Mouse (Mus musculus) colon, adult 2 months (tissue): ENCODE results near the gene Gm2a. TPM values are rescaled to one million over a fixed set of nuclear protein-coding genes. Genes with fewer than 3 reads are reported as not detected.

Source experiments
- polyA plus RNA-seq: library from polyadenylated mRNA; depleted of rRNA; stranded (reverse); fragments of >200 nt; gene quantifications from 2 replicates; pipeline ENCODE4 v1.2.3, GENCODE M21; 2012; rRNA removed

Gm2a gene
- 26.8 and 27.5 TPM in 2 replicates for polyA plus RNA-seq

DNA sequence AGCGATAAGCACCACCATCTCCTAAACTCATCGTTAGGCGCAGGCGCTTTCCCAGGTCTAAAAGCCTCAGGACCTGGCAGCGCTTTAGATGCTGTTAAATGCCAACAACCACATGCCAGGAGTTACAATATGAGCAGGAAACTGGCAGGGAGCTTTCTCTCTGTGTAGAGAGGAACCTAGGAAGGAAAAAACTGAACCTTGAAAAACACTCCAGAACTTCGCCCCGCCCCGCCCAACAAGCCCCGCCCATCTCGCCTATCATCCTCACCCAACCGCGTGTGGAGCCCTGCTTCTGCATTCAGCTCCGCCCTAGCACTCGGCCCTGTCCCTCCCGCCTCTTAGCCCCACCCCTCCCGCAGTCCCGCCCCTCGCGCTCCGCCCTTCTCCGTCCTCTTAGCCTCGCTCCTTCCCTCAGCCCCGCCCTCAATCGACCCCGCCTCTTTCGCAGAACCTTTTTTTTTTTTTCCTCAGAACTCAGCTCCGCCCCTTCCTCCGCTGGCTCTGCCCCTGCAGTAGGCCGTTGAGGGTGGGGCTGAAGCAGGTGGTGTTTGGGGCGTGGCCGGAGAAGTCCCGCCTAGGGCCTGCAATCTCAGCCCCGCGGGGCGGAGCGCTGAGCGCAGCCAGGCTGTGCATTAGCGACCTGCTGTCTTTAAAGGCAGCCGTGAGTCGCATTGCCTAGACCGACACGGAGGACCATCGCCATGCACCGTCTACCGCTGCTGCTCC, at the start of gene Gm2a:
Gene Gm2a, plus strand, starts transcription at position 653 of the 726 bp plus-strand sequence.

DNA sequence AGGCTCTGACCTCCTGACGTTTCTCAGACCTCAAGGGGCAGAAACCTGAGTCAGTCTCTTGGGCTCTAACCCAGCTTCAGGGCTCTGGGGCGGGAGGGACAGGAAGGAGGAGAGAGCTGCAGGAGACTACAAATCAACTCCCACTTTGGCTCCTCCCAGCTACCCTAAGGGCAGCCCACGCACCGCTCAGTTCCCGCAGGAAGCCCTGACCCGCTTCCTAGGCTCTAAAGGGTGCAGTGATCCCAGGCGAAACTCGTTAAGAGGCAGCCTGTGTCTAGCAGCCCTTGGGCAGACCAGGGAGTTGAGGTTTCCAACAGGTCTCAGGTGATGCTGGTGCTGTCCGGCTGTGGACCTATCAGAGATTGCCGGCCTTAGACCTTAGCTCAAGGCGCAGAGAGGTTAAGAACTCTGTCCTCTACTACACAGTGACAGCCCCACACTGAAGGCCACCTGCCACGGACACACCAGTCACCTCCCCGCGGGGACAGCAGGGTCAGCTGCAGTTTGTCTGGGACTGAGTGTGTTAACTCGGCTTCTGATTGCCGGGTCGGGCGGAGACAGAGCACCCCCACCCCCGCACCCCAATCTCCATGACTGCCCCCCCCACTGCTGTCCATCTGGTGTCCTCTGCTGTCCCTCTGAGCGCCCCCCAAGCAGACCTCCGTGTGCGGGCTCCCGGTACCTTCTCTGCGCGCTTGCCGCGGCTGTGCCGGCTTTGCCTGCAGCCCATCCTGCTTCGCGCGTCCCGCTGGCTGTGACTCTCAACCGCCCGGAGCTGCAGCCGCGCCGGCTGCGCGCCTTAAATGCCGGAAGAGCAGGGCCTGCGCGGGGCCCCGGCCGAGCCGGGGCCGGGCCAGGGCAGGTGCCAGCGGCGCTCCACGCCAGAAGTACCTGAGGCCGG, 20.3 kb upstream of the Gm2a start, which contains the start of gene Ccdc69:
Gene Ccdc69, minus strand, starts transcription at position 801 of the 901 bp plus-strand sequence.

DNA sequence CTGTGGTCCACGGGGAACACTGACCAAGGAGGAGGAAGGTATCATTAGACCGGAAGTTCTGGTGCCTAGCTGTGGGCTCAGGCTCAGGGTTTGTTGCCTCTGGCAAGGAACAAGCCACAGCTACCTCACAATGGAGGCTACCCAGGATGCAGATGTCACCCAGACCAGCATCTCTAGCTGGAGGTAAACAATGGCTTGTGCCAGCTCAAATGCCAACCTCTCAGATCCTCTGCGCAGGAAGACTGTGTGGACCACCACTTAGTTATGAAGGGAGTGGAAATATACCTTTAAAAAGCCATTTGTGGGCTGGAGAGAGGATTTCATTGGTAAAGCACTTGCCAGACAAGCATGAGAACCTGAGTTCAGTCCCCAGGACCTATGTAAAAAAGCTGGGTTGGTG, 53.7 kb downstream of the Gm2a start, which contains the start of gene Slc36a3:
Gene Slc36a3, minus strand, starts transcription at position 101 of the 400 bp plus-strand sequence.

Other genes starting within 250 kb of the Gm2a start
- gene Lyrm7, start 237.2 kb upstream of the Gm2a start, polyA plus RNA-seq, result 0.38 and 0.58 TPM in 2 replicates
- 774 and 862 TPM in 2 replicates for gene Hint1, start 231.7 kb upstream of the Gm2a start, polyA plus RNA-seq
- gene Gpx3, start 195.7 kb upstream of the Gm2a start, polyA plus RNA-seq, result 99.4 and 103 TPM in 2 replicates
- gene Tnip1, start 135.2 kb upstream of the Gm2a start, polyA plus RNA-seq, result 89.1 and 120 TPM in 2 replicates
- gene Anxa6, start 64.7 kb upstream of the Gm2a start, polyA plus RNA-seq, result 56.6 and 63.1 TPM in 2 replicates
- gene Ccdc69, start 20.0 kb upstream of the Gm2a start, polyA plus RNA-seq, result 1.1 and 1.2 TPM in 2 replicates
- 0.06 and 0.15 TPM in 2 replicates for gene Slc36a3, start 53.6 kb downstream of the Gm2a start, polyA plus RNA-seq
- 1.9 and 2.9 TPM in 2 replicates for gene Slc36a2, start 87.0 kb downstream of the Gm2a start, polyA plus RNA-seq
- 64.8 and 68.7 TPM in 2 replicates for gene Slc36a1, start 106.2 kb downstream of the Gm2a start, polyA plus RNA-seq
- gene Fat2, start 238.4 kb downstream of the Gm2a start, polyA plus RNA-seq, result 0.12 and 0.17 TPM in 2 replicates